Mouse (Mus musculus) CH12.LX (cell line): ENCODE data around the gene Gzmm. TPM values are rescaled to one million over a fixed set of nuclear protein-coding genes. Genes with fewer than 3 reads are reported as not detected.

Experiments used
- DNase-seq: peaks from one replicate; pipeline ENCODE4 v3.0.0-alpha.2; 2013; ENCODE audit errors: extremely low read depth
- H3K27ac ChIP-seq: 2 replicates; pipeline ENCODE4 v1.5.1; 2012; ENCODE audit warnings: low read depth, mild to moderate bottlenecking, control low read depth, moderate library complexity; ENCODE audit not compliant: insufficient read depth
- H3K27me3 ChIP-seq: replicated peaks from 2 replicates; pipeline ENCODE3; 2012; ENCODE audit warnings: inconsistent platforms
- H3K36me3 ChIP-seq, 2 experiments: replicated peaks in 1 of 2; 2 replicates each; pipeline versions ENCODE3 to v1.6.1; 2012; ENCODE audit warnings: inconsistent platforms in 1 of 2, low read length in 1 of 2, mild to moderate bottlenecking in 1 of 2, mixed read lengths in 1 of 2, moderate library complexity in 1 of 2; ENCODE audit not compliant: control insufficient read depth in 1 of 2, insufficient read depth in 1 of 2
- H3K4me1 ChIP-seq, 2 experiments: 2 replicates each; pipeline ENCODE4 v1.6.1; 2012; ENCODE audit warnings: inconsistent platforms in 1 of 2, moderate library complexity in 1 of 2; ENCODE audit not compliant: insufficient read depth in 2 of 2, control insufficient read depth in 1 of 2
- H3K4me2 ChIP-seq: 2 replicates; pipeline ENCODE4 v1.6.1; 2012; ENCODE audit warnings: low read depth, mild to moderate bottlenecking, control low read depth; ENCODE audit not compliant: poor library complexity, insufficient read depth, severe bottlenecking
- H3K4me3 ChIP-seq, 3 experiments: fragments of 150-350 bp in 1 of 3; sonication (generic) in 1 of 3; replicated peaks in 1 of 3; 2 replicates each; pipeline versions ENCODE3 to v1.5.1; 2011 to 2012; ENCODE audit warnings: low read depth in 2 of 3, low read length in 2 of 3, mild to moderate bottlenecking in 2 of 3, moderate library complexity in 2 of 3, control low read depth in 1 of 3, improper control_type of control experiment in 1 of 3, inconsistent platforms in 1 of 3, mixed read lengths in 1 of 3; ENCODE audit not compliant: poor library complexity in 1 of 3
- H3K79me2 ChIP-seq: replicated peaks from 2 replicates; pipeline ENCODE4 v1.6.1; 2012; ENCODE audit warnings: mild to moderate bottlenecking, moderate library complexity; ENCODE audit not compliant: control insufficient read depth, poor library complexity, insufficient read depth, severe bottlenecking; ENCODE audit errors: extremely low read depth
- H3K9ac ChIP-seq: 2 replicates; pipeline ENCODE4 v1.6.1; 2012; ENCODE audit warnings: low read depth, mild to moderate bottlenecking, control low read depth, moderate library complexity; ENCODE audit not compliant: insufficient read depth
- H3K9me3 ChIP-seq: replicated peaks from 2 replicates; pipeline ENCODE3; 2012; ENCODE audit warnings: low read length, inconsistent platforms, mixed read lengths
- BHLHE40 ChIP-seq: IDR thresholded peaks from 2 replicates; pipeline ENCODE4 v1.6.1; 2011; ENCODE audit warnings: mild to moderate bottlenecking, low read depth, low read length, improper control_type of control experiment
- CHD1 ChIP-seq: IDR thresholded peaks from 2 replicates; pipeline ENCODE4 v1.6.1; 2012; ENCODE audit warnings: low read depth, low read length, improper control_type of control experiment, inconsistent platforms
- CHD2 ChIP-seq: IDR thresholded peaks from 2 replicates; pipeline ENCODE4 v1.6.1; 2011; ENCODE audit warnings: low read length, improper control_type of control experiment
- CTCF ChIP-seq, 2 experiments: IDR thresholded peaks in 1 of 2; conservative IDR thresholded peaks in 1 of 2; 2 replicates each; pipeline ENCODE4 v1.5.1; 2011 to 2012; ENCODE audit warnings: low read depth in 2 of 2, low read length in 2 of 2, improper control_type of control experiment in 1 of 2, inconsistent platforms in 1 of 2, mild to moderate bottlenecking in 1 of 2, moderate library complexity in 1 of 2
- E2F4 ChIP-seq: IDR thresholded peaks from 2 replicates; pipeline ENCODE4 v1.6.1; 2011; ENCODE audit warnings: low read depth, low read length, improper control_type of control experiment; ENCODE audit not compliant: insufficient replicate concordance
- GABPA ChIP-seq: IDR thresholded peaks from 2 replicates; pipeline ENCODE4 v1.6.1; 2012; ENCODE audit warnings: low read depth, low read length, improper control_type of control experiment, inconsistent platforms; ENCODE audit not compliant: insufficient replicate concordance
- HCFC1 ChIP-seq: IDR thresholded peaks from 2 replicates; pipeline ENCODE4 v1.6.1; 2012; ENCODE audit warnings: low read depth, mild to moderate bottlenecking, inconsistent platforms, low read length, improper control_type of control experiment
- IRF4 ChIP-seq: IDR thresholded peaks from 2 replicates; pipeline ENCODE4 v1.6.1; 2014; ENCODE audit warnings: low read depth, mild to moderate bottlenecking, inconsistent platforms, low read length, improper control_type of control experiment
- JUND ChIP-seq: conservative IDR thresholded peaks from 2 replicates; pipeline ENCODE4 v1.6.1; 2011; ENCODE audit warnings: low read depth, low read length, improper control_type of control experiment
- KAT2A ChIP-seq: IDR thresholded peaks from 2 replicates; pipeline ENCODE4 v1.6.1; 2012; ENCODE audit warnings: low read length, improper control_type of control experiment, inconsistent platforms; ENCODE audit not compliant: insufficient replicate concordance
- MAFK ChIP-seq: IDR thresholded peaks from 2 replicates; pipeline ENCODE4 v1.6.1; 2011; ENCODE audit warnings: low read length, improper control_type of control experiment; ENCODE audit not compliant: insufficient replicate concordance
- MAZ ChIP-seq: IDR thresholded peaks from 2 replicates; pipeline ENCODE4 v1.6.1; 2012; ENCODE audit warnings: low read depth, mild to moderate bottlenecking, inconsistent platforms, low read length, improper control_type of control experiment, moderate library complexity
- MEF2A ChIP-seq: IDR thresholded peaks from 2 replicates; pipeline ENCODE4 v1.6.1; 2014; ENCODE audit warnings: low read depth, mild to moderate bottlenecking, inconsistent platforms, low read length, improper control_type of control experiment, borderline replicate concordance
- MXI1 ChIP-seq: IDR thresholded peaks from 2 replicates; pipeline ENCODE4 v1.6.1; 2011; ENCODE audit warnings: mild to moderate bottlenecking, low read depth, low read length, improper control_type of control experiment
- MYC ChIP-seq: IDR thresholded peaks from 2 replicates; pipeline ENCODE4 v1.6.1; 2011; ENCODE audit warnings: low read depth, mild to moderate bottlenecking, improper control_type of control experiment, low read length
- NELFE ChIP-seq: IDR thresholded peaks from 2 replicates; pipeline ENCODE4 v1.6.1; 2011; ENCODE audit warnings: low read depth, low read length, improper control_type of control experiment
- NRF1 ChIP-seq: IDR thresholded peaks from 2 replicates; pipeline ENCODE4 v1.6.1; 2014; ENCODE audit warnings: low read depth, mild to moderate bottlenecking, inconsistent platforms, low read length, improper control_type of control experiment, moderate library complexity
- PAX5 ChIP-seq: IDR thresholded peaks from 2 replicates; pipeline ENCODE4 v1.6.1; 2012; ENCODE audit warnings: low read length, inconsistent platforms, mixed read lengths
- POLR2A ChIP-seq: IDR thresholded peaks from 2 replicates; pipeline ENCODE4 v1.6.1; 2011; ENCODE audit warnings: low read depth, mild to moderate bottlenecking, improper control_type of control experiment, low read length
- POLR2AphosphoS2 ChIP-seq: IDR thresholded peaks from 2 replicates; pipeline ENCODE4 v1.6.1; 2011; ENCODE audit warnings: low read depth, low read length, improper control_type of control experiment
- SMC3 ChIP-seq: IDR thresholded peaks from 2 replicates; pipeline ENCODE4 v1.6.1; 2011; ENCODE audit warnings: low read depth, low read length, improper control_type of control experiment
- TCF12 ChIP-seq: IDR thresholded peaks from 2 replicates; pipeline ENCODE4 v1.6.1; 2014; ENCODE audit warnings: low read depth, mild to moderate bottlenecking, inconsistent platforms, low read length, improper control_type of control experiment
- UBTF ChIP-seq: IDR thresholded peaks from 2 replicates; pipeline ENCODE4 v1.6.1; 2012; ENCODE audit warnings: low read depth, mild to moderate bottlenecking, inconsistent platforms, low read length, improper control_type of control experiment, moderate library complexity
- USF1 ChIP-seq: IDR thresholded peaks from 2 replicates; pipeline ENCODE4 v1.6.1; 2014; ENCODE audit warnings: low read depth, mild to moderate bottlenecking, inconsistent platforms, low read length, improper control_type of control experiment
- USF2 ChIP-seq: conservative IDR thresholded peaks from 2 replicates; pipeline ENCODE4 v1.6.1; 2011; ENCODE audit warnings: low read depth, low read length, improper control_type of control experiment
- ZKSCAN1 ChIP-seq: IDR thresholded peaks from 2 replicates; pipeline ENCODE4 v1.6.1; 2012; ENCODE audit warnings: low read depth, inconsistent platforms, low read length, improper control_type of control experiment, borderline replicate concordance
- ZMIZ1 ChIP-seq: IDR thresholded peaks from 2 replicates; pipeline ENCODE4 v1.6.1; 2012; ENCODE audit warnings: low read depth, mild to moderate bottlenecking, inconsistent platforms, low read length, improper control_type of control experiment
- ZNF384 ChIP-seq: IDR thresholded peaks from 2 replicates; pipeline ENCODE4 v1.6.1; 2012; ENCODE audit warnings: low read depth, low read length, improper control_type of control experiment, inconsistent platforms
- dilution Hi-C: fragments of 300-500 bp; cut with MboI; formaldehyde crosslinking; loops from 2 replicates; pipeline ENCODE4 v1.14.3; 2020; ENCODE audit warnings: low sequenced_read_pairs; ENCODE audit not compliant: extremely low pct_unique_long_range_greater_than_20kb, extremely low pct_ligation_motif_present
- in situ Hi-C: fragments of 300-500 bp; cut with MboI; formaldehyde crosslinking; loops from 3 replicates; pipeline ENCODE4 v1.14.3; 2019; ENCODE audit warnings: low sequenced_read_pairs, low pct_ligation_motif_present, low pct_unique_long_range_greater_than_20kb, mixed read lengths
- polyA plus RNA-seq: library from polyadenylated mRNA; unstranded; fragments of >175 nt; gene quantifications from 2 replicates; pipeline ENCODE4 v1.2.1, GENCODE M21; 2012; ENCODE audit warnings: low read depth; ENCODE audit not compliant: insufficient read length
- total RNA-seq, 2 experiments: library from RNA; depleted of rRNA; stranded (reverse); fragments of 300-350 nt in 1 of 2; fragments of >200 nt in 1 of 2; gene quantifications; 2 replicates each; pipeline ENCODE4 v1.2.3; 2012 to 2014

Gene Gzmm
- total and polyA plus RNA-seq, 3 experiments, result 0.17 to 0.73 (median 0.59) TPM

DNA sequence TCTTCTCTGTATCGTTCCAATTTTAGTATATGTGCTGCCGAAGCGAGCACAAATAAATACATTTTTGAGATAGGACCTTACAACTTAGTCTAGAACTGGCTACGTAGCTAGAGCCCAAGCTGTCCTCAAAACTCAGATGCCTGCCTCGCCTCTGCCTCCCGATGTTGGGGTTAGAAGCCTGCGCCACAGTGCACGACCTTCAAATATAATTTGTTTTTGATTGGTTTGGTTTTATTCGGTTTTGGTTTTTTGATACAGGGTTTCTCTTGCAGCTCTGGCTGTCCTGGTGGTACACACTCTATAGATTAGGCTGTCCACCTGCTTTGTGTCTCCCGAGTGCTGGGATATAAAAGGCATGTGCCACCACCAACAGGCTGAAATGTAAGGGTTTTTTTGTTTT is 14.7 kb downstream of the Gzmm start:
- Histone ChIP-seq H3K9me3 (no peaks in the 10 kb centered on the region), H3K4me1 (peaks cover 21 to 33% of the 10 kb centered on the region in 2 experiments), H3K27me3 (no peaks in the 10 kb centered on the region), H3K4me3 (peak overlapping the region in 2 of 3 experiments; percentile 12 to 87), H3K9ac (no peak overlapping the region), H3K36me3 (peaks cover 4 to 29% of the 10 kb centered on the region in 2 experiments), H3K27ac (no peak overlapping the region), H3K79me2 (peaks cover 38% of the 10 kb centered on the region), H3K4me2 (0 out of 2 replicates have a peak overlapping the region, but pooled peaks have one; percentile 30)
- DNase-seq, result no peak
- dilution Hi-C loops (no loop called here), in situ Hi-C loops (no loop called here)
- no peak for TF ChIP-seq CTCF (conservative IDR thresholded peaks at IDR 0.05 in 1 of 2, IDR thresholded peaks at IDR 0.05 in 1 of 2; ENCODE audit: low read depth in 2 of 2, low read length in 2 of 2)
- TF ChIP-seq ZMIZ1, result no peak
- no peak for TF ChIP-seq HCFC1
- no peak for TF ChIP-seq CHD2
- TF ChIP-seq MAFK, result no peak
- TF ChIP-seq POLR2AphosphoS2, result no peak
- TF ChIP-seq GABPA, result no peak
- no peak for TF ChIP-seq ZNF384
- no peak for TF ChIP-seq KAT2A
- TF ChIP-seq USF1, result no peak
- no peak for TF ChIP-seq POLR2A
- no peak for TF ChIP-seq IRF4
- TF ChIP-seq UBTF, result no peak
- TF ChIP-seq ZKSCAN1, result no peak
- TF ChIP-seq NELFE, result no peak
- TF ChIP-seq MEF2A, result no peak
- TF ChIP-seq PAX5, result no peak

DNA sequence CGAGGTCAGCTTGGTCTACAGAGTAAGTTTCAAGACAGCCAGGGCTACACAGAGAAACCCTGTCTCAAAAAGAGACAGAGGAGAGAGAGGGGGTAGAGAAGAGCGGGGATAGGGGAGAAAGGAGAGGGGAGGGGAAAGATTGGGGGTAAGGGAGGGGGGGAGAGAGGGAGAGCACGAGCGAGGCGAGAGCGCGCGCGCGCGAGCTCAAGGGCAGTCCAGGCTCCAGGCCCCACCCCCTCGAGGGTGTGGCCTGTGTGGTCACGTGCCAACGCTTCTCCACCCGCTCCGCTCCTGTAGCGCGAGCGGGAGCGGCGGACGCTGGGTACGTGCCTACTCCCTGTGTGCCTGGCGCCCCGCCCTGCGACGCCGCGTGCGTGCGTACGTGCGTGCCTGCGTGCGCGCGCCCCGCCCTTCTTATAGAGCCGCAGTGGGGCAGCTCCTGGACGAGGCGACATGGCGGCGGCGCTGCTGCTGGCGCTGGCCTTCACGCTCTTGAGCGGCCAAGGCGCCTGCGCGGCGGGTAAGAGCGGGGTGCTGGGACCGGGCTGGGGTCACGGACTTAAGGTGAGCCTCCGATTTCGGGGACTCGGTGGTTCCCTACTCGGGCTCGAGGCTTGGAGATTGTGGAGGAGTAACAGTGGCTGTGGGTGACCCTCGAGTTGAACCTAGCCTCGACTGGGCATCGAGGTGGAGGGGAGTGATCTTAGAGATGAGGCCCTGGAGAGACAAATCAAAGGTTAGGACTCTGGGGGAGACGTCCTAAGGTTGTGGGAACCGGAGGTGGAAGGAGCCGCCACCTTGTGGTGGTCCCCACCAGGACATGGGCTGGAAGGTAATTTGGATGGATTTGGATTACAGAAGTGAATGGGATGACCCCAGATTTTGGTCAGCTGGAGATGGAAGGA is 15.5 kb downstream of the Gzmm start, which contains the start of gene Bsg:
Bsg (plus strand) TSS at position 427 of the 905 bp plus-strand sequence.
- Histone ChIP-seq H3K4me1 (peaks cover 21 to 33% of the 10 kb centered on the region in 2 experiments), H3K27me3 (no peaks in the 10 kb centered on the region), H3K27ac (no peak within 1 kb of the TSS), H3K79me2 (peaks cover 46% of the 10 kb centered on the region), H3K9me3 (no peaks in the 10 kb centered on the region), H3K4me3 (peak within 1 kb of the TSS; percentile 82 to 94 (median 87)), H3K9ac (peak within 1 kb of the TSS; percentile 95), H3K4me2 (peak within 1 kb of the TSS; percentile 64), H3K36me3 (peaks cover 12 to 36% of the 10 kb centered on the region in 2 experiments)
- dilution Hi-C loops, result no loop called here
- in situ Hi-C loops, result no loop called here
- peak; percentile 98 for DNase-seq
- TF ChIP-seq ZNF384 (no peak), KAT2A (no peak), TCF12 (peak; percentile 92), NRF1 (peak; percentile 80), MAFK (no peak), PAX5 (no peak), MYC (peak; percentile 53; the same call in 1 of the 2 replicates), MXI1 (peak; percentile 65; the same call in 1 of the 2 replicates), E2F4 (peak; percentile 65; the same call in 1 of the 2 replicates), POLR2A (peak; percentile 99), IRF4 (peak; percentile 8; the same call in 1 of the 2 replicates), CHD1 (no peak; the same call in 1 of the 2 replicates), CTCF (conservative IDR thresholded peaks at IDR 0.05 in 1 of 2, IDR thresholded peaks at IDR 0.05 in 1 of 2; ENCODE audit: low read depth in 2 of 2, low read length in 2 of 2) (peak; percentile 9 to 56; a peak in 2 of 4 replicates), HCFC1 (peak; percentile 64), MAZ (peak; percentile 77), CHD2 (no peak), ZKSCAN1 (no peak), ZMIZ1 (peak; percentile 96), BHLHE40 (peak; percentile 92), USF2 (peak; percentile 92), JUND (no peak), SMC3 (peak; percentile 19; the same call in 1 of the 2 replicates)
